Mouse (Mus musculus) MEL (cell line): ENCODE measurements around the gene Lce3a.

Experiments
- BHLHE40 ChIP-seq: IDR thresholded peaks from 2 replicates; pipeline ENCODE4 v1.6.1; 2012; ENCODE audit warnings: low read depth, mild to moderate bottlenecking, inconsistent platforms, low read length, improper control_type of control experiment, borderline replicate concordance
- E2F4 ChIP-seq: IDR thresholded peaks from 2 replicates; pipeline ENCODE4 v1.6.1; 2011; ENCODE audit warnings: low read depth, low read length, improper control_type of control experiment, borderline replicate concordance
- POLR2A ChIP-seq, 2 experiments: IDR thresholded peaks; 2 replicates each; pipeline ENCODE4 v1.6.1; 2011 to 2012; ENCODE audit warnings: low read length in 2 of 2, mild to moderate bottlenecking in 2 of 2, control low read depth in 1 of 2, improper control_type of control experiment in 1 of 2, low read depth in 1 of 2, moderate library complexity in 1 of 2; ENCODE audit not compliant: control insufficient read depth in 1 of 2, insufficient read depth in 1 of 2, poor library complexity in 1 of 2
- POLR2AphosphoS5 ChIP-seq: IDR thresholded peaks from 2 replicates; pipeline ENCODE4 v1.6.1; 2012; ENCODE audit warnings: low read depth, borderline replicate concordance, mild to moderate bottlenecking, inconsistent platforms, low read length, moderate library complexity, mixed read lengths

DNA sequence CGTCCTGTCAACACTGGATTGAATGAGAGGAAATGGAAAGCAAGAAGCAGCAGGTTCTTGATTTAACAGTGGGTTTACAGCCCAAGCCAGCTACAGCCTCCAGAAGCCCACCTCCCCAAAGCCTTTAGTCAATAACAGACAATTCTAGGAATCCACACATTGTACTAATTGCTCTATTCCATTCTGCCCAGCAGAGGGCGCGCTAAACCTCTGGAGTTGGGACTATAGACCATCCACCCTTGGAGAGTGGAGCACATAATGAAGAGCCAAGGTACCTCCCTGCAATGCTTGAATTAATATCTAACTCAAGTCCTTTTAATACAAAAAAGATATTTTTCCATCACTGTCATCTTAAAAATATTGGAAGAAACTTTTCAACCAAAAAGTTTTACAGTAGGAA is 23.0 kb downstream of the Lce3a start:
- TF ChIP-seq E2F4 (no peak), POLR2A (IDR thresholded peaks at IDR 0.05; ENCODE audit: control insufficient read depth in 1 of 2, insufficient read depth in 1 of 2, low read depth in 1 of 2, low read length in 2 of 2, poor library complexity in 1 of 2) (no peak), POLR2AphosphoS5 (no peak), BHLHE40 (no peak)
